Mouse (Mus musculus): ENCODE results near the gene Ap3d1. TPM values are rescaled to one million over a fixed set of nuclear protein-coding genes. Genes with fewer than 3 reads are reported as not detected.

The Ap3d1 gene
- polyA plus RNA-seq, 1 experiment from 2014 or later, result 41.3 TPM

- 61% methylated on average over 6 of the region's 6 CpGs for WGBS
- peak; percentile 95 for TF ChIP-seq CTCF (IDR thresholded peaks at IDR 0.05; ENCODE audit: low read depth)
- Histone ChIP-seq H3K27me3 (replicated peaks; ENCODE audit: control insufficient read depth, insufficient read depth, low read length) (no peaks in the 10 kb centered on the region), H3K4me2 (replicated peaks; ENCODE audit: low read depth) (no peak overlapping the region), H3K9me3 (ENCODE audit: control insufficient read depth) (no peaks in the 10 kb centered on the region), H3K9ac (ENCODE audit: low read depth, low read length) (no peak overlapping the region), H3K4me3 (ENCODE audit: low read depth, low read length) (no peak overlapping the region), H3K4me1 (replicated peaks; ENCODE audit: control insufficient read depth, insufficient read depth, low read length) (no peaks in the 10 kb centered on the region), H3K36me3 (ENCODE audit: control insufficient read depth, insufficient read depth) (peaks cover 25% of the 10 kb centered on the region; the same call in 1 of the 2 replicates), H3K27ac (ENCODE audit: low read depth, low read length) (no peak overlapping the region)
- ATAC-seq, result peak; percentile 55; the same call in 1 of the 2 replicates
Observed at GRCm38 (mm10) chr10:80684214-80684613, 57.9 kb downstream of the Ap3d1 start.

- TF ChIP-seq CTCF (IDR thresholded peaks at IDR 0.05; ENCODE audit: low read depth), result no peak
- H3K27me3 ChIP-seq (replicated peaks; ENCODE audit: control insufficient read depth, insufficient read depth, low read length), result no peaks in the 10 kb centered on the region
- ATAC-seq, result no peak
- H3K9ac ChIP-seq (ENCODE audit: low read depth, low read length), result no peak overlapping the region
- H3K4me3 ChIP-seq (ENCODE audit: low read depth, low read length), result no peak overlapping the region
- WGBS, result 95% methylated on average over 1 of the region's 1 CpGs
- no peak overlapping the region for H3K27ac ChIP-seq (ENCODE audit: low read depth, low read length)
- no peaks in the 10 kb centered on the region for H3K9me3 ChIP-seq (ENCODE audit: control insufficient read depth)
- no peak overlapping the region for H3K4me2 ChIP-seq (replicated peaks; ENCODE audit: low read depth)
- H3K4me1 ChIP-seq (replicated peaks; ENCODE audit: control insufficient read depth, insufficient read depth, low read length), result peaks cover 5% of the 10 kb centered on the region; the same call in 1 of the 2 replicates
- peaks cover 23% of the 10 kb centered on the region; the same call in 1 of the 2 replicates for H3K36me3 ChIP-seq (ENCODE audit: control insufficient read depth, insufficient read depth)
Observed at GRCm38 (mm10) chr10:80683647-80684046, 58.4 kb downstream of the Ap3d1 start.

- Histone ChIP-seq H3K27me3 (replicated peaks; ENCODE audit: control insufficient read depth, insufficient read depth, low read length) (no peaks in the 10 kb centered on the region), H3K4me1 (replicated peaks; ENCODE audit: control insufficient read depth, insufficient read depth, low read length) (peaks cover 10% of the 10 kb centered on the region), H3K27ac (ENCODE audit: low read depth, low read length) (no peak overlapping the region), H3K4me3 (ENCODE audit: low read depth, low read length) (no peak overlapping the region), H3K4me2 (replicated peaks; ENCODE audit: low read depth) (no peak overlapping the region), H3K36me3 (ENCODE audit: control insufficient read depth, insufficient read depth) (peaks cover 19% of the 10 kb centered on the region; the same call in 1 of the 2 replicates), H3K9me3 (ENCODE audit: control insufficient read depth) (no peaks in the 10 kb centered on the region), H3K9ac (ENCODE audit: low read depth, low read length) (no peak overlapping the region)
- TF ChIP-seq CTCF (IDR thresholded peaks at IDR 0.05; ENCODE audit: low read depth), result no peak
- 94% methylated on average over 6 of the region's 6 CpGs for WGBS
- ATAC-seq, result no peak
Observed at GRCm38 (mm10) chr10:80682003-80682402, 60.1 kb downstream of the Ap3d1 start.

- H3K4me1 ChIP-seq (replicated peaks; ENCODE audit: control insufficient read depth, insufficient read depth, low read length), result peaks cover 10% of the 10 kb centered on the region
- H3K4me2 ChIP-seq (replicated peaks; ENCODE audit: low read depth), result no peak overlapping the region
- H3K36me3 ChIP-seq (ENCODE audit: control insufficient read depth, insufficient read depth), result peaks cover 3% of the 10 kb centered on the region; the same call in 1 of the 2 replicates
- no peak for TF ChIP-seq CTCF (IDR thresholded peaks at IDR 0.05; ENCODE audit: low read depth)
- WGBS, result 77% methylated on average over 2 of the region's 2 CpGs
- no peaks in the 10 kb centered on the region for H3K9me3 ChIP-seq (ENCODE audit: control insufficient read depth)
- no peak overlapping the region for H3K4me3 ChIP-seq (ENCODE audit: low read depth, low read length)
- no peak for ATAC-seq
- no peak overlapping the region for H3K9ac ChIP-seq (ENCODE audit: low read depth, low read length)
- H3K27ac ChIP-seq (ENCODE audit: low read depth, low read length), result no peak overlapping the region; the same call in 1 of the 2 replicates
- H3K27me3 ChIP-seq (replicated peaks; ENCODE audit: control insufficient read depth, insufficient read depth, low read length), result no peaks in the 10 kb centered on the region
Observed at GRCm38 (mm10) chr10:80680260-80680696, 61.8 kb downstream of the Ap3d1 start.

- TF ChIP-seq CTCF (IDR thresholded peaks at IDR 0.05; ENCODE audit: low read depth), result no peak
- H3K4me3 ChIP-seq (ENCODE audit: low read depth, low read length), result no peak overlapping the region
- no peak for ATAC-seq
- no peaks in the 10 kb centered on the region for H3K36me3 ChIP-seq (ENCODE audit: control insufficient read depth, insufficient read depth)
- H3K4me2 ChIP-seq (replicated peaks; ENCODE audit: low read depth), result no peak overlapping the region
- H3K4me1 ChIP-seq (replicated peaks; ENCODE audit: control insufficient read depth, insufficient read depth, low read length), result peaks cover 12% of the 10 kb centered on the region
- H3K27me3 ChIP-seq (replicated peaks; ENCODE audit: control insufficient read depth, insufficient read depth, low read length), result no peaks in the 10 kb centered on the region
- peak overlapping the region; percentile 96 for H3K27ac ChIP-seq (ENCODE audit: low read depth, low read length)
- H3K9ac ChIP-seq (ENCODE audit: low read depth, low read length), result no peak overlapping the region
- 55% methylated on average over 9 of the region's 9 CpGs for WGBS
- H3K9me3 ChIP-seq (ENCODE audit: control insufficient read depth), result no peaks in the 10 kb centered on the region
Observed at GRCm38 (mm10) chr10:80679556-80680259, 62.4 kb downstream of the Ap3d1 start.

GRCm38 (mm10) chr10:80678601-80679377 is 63.3 kb downstream of the Ap3d1 start:
- Histone ChIP-seq H3K9ac (ENCODE audit: low read depth, low read length) (peak overlapping the region; percentile 11; the same call in 1 of the 2 replicates), H3K9me3 (ENCODE audit: control insufficient read depth) (no peaks in the 10 kb centered on the region), H3K4me2 (replicated peaks; ENCODE audit: low read depth) (peak overlapping the region; percentile 66), H3K27ac (ENCODE audit: low read depth, low read length) (peak overlapping the region; percentile 96), H3K27me3 (replicated peaks; ENCODE audit: control insufficient read depth, insufficient read depth, low read length) (no peaks in the 10 kb centered on the region), H3K4me3 (ENCODE audit: low read depth, low read length) (no peak overlapping the region), H3K4me1 (replicated peaks; ENCODE audit: control insufficient read depth, insufficient read depth, low read length) (peaks cover 21% of the 10 kb centered on the region), H3K36me3 (ENCODE audit: control insufficient read depth, insufficient read depth) (no peaks in the 10 kb centered on the region)
- no peak for TF ChIP-seq CTCF (IDR thresholded peaks at IDR 0.05; ENCODE audit: low read depth)
- 49% methylated on average over 8 of the region's 10 CpGs for WGBS
- no peak for ATAC-seq

All from intestine, postnatal 0 days (tissue).